Mouse (Mus musculus): ENCODE measurements around the gene Pcna. TPM values are rescaled to one million over a fixed set of nuclear protein-coding genes. Genes with fewer than 3 reads are reported as not detected.
"Not testable (repeated sequence)": the region's sequence is repeated elsewhere in the genome, so short reads cannot be mapped to it uniquely, and the experiment has no call there.

Pcna gene
- polyA plus RNA-seq, 1 experiment from 2014 or later, result 273 TPM

GRCm38 (mm10) chr2:132243370-132243769 is 9.7 kb downstream of the Pcna start:
- 95% methylated on average over 3 of the region's 3 CpGs for WGBS
- Histone ChIP-seq H3K4me3 (no peak overlapping the region), H3K36me3 (peaks cover 37% of the 10 kb centered on the region), H3K9me3 (no peaks in the 10 kb centered on the region), H3K27me3 (ENCODE audit: insufficient read depth, poor library complexity, severe bottlenecking) (no peaks in the 10 kb centered on the region), H3K27ac (no peak overlapping the region), H3K4me1 (peaks cover 7% of the 10 kb centered on the region)
- DNase-seq (ENCODE audit: low spot score), result no peak

GRCm38 (mm10) chr2:132240457-132240856 is 12.7 kb downstream of the Pcna start:
- H3K27ac ChIP-seq; H3K4me1 ChIP-seq; H3K4me3 ChIP-seq; DNase-seq (ENCODE audit: low spot score); H3K9me3 ChIP-seq; H3K27me3 ChIP-seq (ENCODE audit: insufficient read depth, poor library complexity, severe bottlenecking): not testable (repeated sequence)
- WGBS, result 38% methylated on average over 10 of the region's 10 CpGs
- H3K36me3 ChIP-seq, result peaks cover 32% of the 10 kb centered on the region

DNA sequence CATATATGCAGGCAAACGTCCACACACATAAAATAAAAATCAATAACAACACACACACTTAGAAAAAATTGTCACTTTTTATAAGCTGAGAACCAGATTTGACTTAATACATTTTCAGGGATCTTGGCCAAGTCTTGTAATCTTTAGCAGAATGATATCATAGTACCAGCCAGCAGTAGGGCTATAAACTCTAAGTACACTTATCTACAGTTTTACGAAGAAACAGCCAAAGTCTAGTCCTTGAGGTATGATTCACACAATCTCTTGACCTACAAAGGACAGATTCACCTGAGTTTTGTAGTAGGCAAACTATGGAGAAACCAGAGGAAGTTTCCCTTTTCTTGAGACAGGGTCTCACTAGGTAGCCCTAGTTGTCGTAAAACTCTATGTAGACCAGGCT is 13.7 kb downstream of the Pcna start:
- not testable (repeated sequence) for H3K9me3 ChIP-seq; DNase-seq (ENCODE audit: low spot score); H3K27me3 ChIP-seq (ENCODE audit: insufficient read depth, poor library complexity, severe bottlenecking); H3K4me1 ChIP-seq; H3K4me3 ChIP-seq; H3K27ac ChIP-seq
- peaks cover 27% of the 10 kb centered on the region for H3K36me3 ChIP-seq
- 83% methylated on average over 3 of the region's 3 CpGs for WGBS

- no peaks in the 10 kb centered on the region for H3K9me3 ChIP-seq
- peaks cover 9% of the 10 kb centered on the region; the same call in 1 of the 2 replicates for H3K4me1 ChIP-seq
- H3K4me3 ChIP-seq, result no peak overlapping the region
- no peak overlapping the region for H3K27ac ChIP-seq
- WGBS, result 75% methylated on average over 7 of the region's 7 CpGs
- H3K36me3 ChIP-seq, result no peaks in the 10 kb centered on the region
- no peaks in the 10 kb centered on the region for H3K27me3 ChIP-seq (ENCODE audit: insufficient read depth, poor library complexity, severe bottlenecking)
- no peak for DNase-seq (ENCODE audit: low spot score)
Measured at GRCm38 (mm10) chr2:132235975-132236374, 17.1 kb downstream of the Pcna start.

- DNase-seq (ENCODE audit: low spot score), result no peak
- Histone ChIP-seq H3K4me3 (no peak overlapping the region), H3K9me3 (no peaks in the 10 kb centered on the region), H3K27ac (no peak overlapping the region), H3K27me3 (ENCODE audit: insufficient read depth, poor library complexity, severe bottlenecking) (no peaks in the 10 kb centered on the region), H3K4me1 (peaks cover 9% of the 10 kb centered on the region; the same call in 1 of the 2 replicates), H3K36me3 (no peaks in the 10 kb centered on the region)
- 35% methylated on average over 2 of the region's 2 CpGs for WGBS
Measured at GRCm38 (mm10) chr2:132235291-132235690, 17.8 kb downstream of the Pcna start.

DNA sequence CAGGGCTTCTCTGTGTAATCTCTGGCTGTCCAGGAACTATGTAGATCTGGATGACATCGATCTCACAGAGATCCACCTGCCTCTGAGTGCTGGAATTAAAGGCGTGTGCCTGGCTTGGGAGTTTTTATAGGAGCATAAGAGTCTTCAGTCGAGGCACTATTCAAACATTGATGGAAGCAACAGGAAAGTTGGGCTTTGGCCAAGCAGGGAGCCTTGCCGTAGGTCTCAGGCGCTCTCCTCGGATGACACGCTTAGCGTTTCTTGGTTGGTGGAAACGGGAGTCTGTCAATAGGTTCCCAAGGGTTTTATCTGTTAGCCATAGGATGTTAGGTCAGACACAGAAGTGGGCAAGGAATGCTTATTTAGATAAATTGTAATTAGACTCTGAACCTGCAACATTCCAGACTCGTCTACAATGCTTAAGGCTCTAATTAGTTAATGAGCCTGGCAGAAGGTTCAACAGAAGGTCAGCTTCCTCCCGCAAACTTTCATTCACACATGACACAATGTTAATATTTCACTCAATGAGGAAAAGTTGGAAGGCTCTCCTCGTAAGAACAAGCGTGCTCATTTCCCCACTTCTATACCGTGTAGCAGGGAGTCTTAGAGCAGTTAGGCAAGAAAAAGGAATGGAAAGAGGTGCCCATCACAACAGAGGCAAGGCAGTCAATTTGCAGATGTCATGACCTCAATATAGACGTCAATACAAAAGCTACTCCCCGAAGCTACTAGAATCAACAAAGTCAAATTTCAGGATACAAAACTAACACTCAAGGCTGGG is 18.9 kb downstream of the Pcna start:
- H3K27me3 ChIP-seq (ENCODE audit: insufficient read depth, poor library complexity, severe bottlenecking), result no peaks in the 10 kb centered on the region
- H3K4me3 ChIP-seq, result no peak overlapping the region
- H3K36me3 ChIP-seq, result no peaks in the 10 kb centered on the region
- H3K9me3 ChIP-seq, result no peaks in the 10 kb centered on the region
- WGBS, result 75% methylated on average over 16 of the region's 16 CpGs
- no peak overlapping the region for H3K27ac ChIP-seq
- DNase-seq (ENCODE audit: low spot score), result no peak
- peaks cover 9% of the 10 kb centered on the region; the same call in 1 of the 2 replicates for H3K4me1 ChIP-seq

- no peak overlapping the region for H3K27ac ChIP-seq
- peaks cover 9% of the 10 kb centered on the region; the same call in 1 of the 2 replicates for H3K4me1 ChIP-seq
- H3K9me3 ChIP-seq, result no peaks in the 10 kb centered on the region
- no peak for DNase-seq (ENCODE audit: low spot score)
- 87% methylated on average over 3 of the region's 3 CpGs for WGBS
- H3K36me3 ChIP-seq, result no peaks in the 10 kb centered on the region
- no peaks in the 10 kb centered on the region for H3K27me3 ChIP-seq (ENCODE audit: insufficient read depth, poor library complexity, severe bottlenecking)
- no peak overlapping the region for H3K4me3 ChIP-seq
Measured at GRCm38 (mm10) chr2:132232413-132232945, 20.6 kb downstream of the Pcna start.

DNA sequence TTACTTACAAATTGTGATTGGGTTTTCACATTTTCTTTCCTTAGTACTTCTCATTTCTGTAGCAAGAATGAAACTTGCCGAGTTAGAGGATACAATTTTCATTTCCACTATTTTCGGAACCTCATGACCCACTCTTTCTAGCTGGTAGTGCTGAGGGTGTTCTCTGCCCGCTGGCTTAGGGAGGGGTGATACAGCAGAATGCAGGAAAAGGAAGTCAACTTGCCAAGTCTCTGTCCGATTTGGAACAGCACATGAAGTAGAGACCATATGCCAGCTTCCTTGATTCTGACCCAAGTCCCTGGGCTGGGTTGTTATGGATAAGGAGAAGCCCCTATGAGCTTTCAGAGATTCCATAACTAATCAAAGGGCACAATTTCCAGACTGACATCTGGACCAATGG is 28.8 kb downstream of the Pcna start:
- Histone ChIP-seq H3K4me1 (no peaks in the 10 kb centered on the region), H3K27me3 (ENCODE audit: insufficient read depth, poor library complexity, severe bottlenecking) (no peaks in the 10 kb centered on the region), H3K9me3 (no peaks in the 10 kb centered on the region), H3K4me3 (no peak overlapping the region), H3K36me3 (no peaks in the 10 kb centered on the region), H3K27ac (no peak overlapping the region)
- 79% methylated on average over 4 of the region's 4 CpGs for WGBS
- DNase-seq (ENCODE audit: low spot score), result no peak

DNA sequence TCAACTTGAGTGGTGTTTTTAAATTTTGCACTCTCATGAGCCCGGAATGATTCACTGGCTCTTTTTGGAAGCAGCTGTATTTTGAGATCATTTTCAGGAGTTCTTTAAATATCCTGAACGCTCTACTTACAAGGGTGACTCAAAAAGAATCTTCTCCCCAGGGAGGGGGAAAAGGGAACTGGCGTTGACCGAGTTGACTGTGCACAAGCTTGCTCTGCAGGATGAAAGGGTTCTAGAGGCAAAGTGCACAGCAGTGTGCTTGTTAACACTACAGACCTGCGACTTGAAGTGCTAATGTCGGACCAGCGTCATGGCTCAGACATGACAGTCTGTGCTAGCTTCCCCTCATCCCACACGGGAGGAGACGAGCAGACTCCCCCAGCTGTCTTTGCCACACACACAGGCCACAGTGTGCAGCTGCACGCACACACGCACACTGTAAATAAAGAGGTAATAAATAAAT is 31.5 kb downstream of the Pcna start:
- H3K27ac ChIP-seq, result no peak overlapping the region
- DNase-seq (ENCODE audit: low spot score), result no peak
- no peaks in the 10 kb centered on the region for H3K27me3 ChIP-seq (ENCODE audit: insufficient read depth, poor library complexity, severe bottlenecking)
- no peak overlapping the region for H3K4me3 ChIP-seq
- H3K9me3 ChIP-seq, result no peaks in the 10 kb centered on the region
- H3K4me1 ChIP-seq, result no peaks in the 10 kb centered on the region
- H3K36me3 ChIP-seq, result no peaks in the 10 kb centered on the region
- WGBS, result 50% methylated on average over 11 of the region's 11 CpGs

DNA sequence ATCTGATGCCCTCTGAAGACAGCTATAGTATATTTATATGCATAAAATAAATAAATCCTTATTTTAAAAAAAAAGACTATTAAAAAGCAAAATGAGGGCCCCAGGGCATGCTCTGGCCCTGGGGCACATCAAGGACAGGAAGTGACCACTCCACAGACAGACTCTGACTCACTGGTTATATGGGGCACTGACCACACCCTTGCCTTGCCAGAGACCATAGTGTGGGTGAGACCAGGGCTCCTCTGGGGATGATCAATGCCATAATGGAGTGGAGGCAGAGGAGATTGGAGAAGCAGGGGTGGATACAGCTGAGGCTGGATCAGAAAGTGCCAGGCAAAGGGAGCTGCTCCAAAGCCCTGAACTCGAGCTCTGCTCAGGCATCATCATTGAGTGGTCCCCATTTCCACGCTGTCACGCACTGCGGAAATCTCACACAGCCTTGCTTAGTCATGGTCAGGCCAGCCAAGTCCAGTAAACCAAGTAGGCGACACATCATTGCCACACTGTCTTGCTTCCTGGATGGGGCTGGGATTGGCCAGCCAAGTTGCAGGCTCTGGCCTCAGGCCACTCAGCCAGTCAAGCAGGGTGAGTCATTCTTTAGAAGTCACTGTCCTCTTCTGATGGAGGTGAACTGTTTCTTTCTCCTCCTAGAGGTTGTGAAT is 41.0 kb downstream of the Pcna start:
- Histone ChIP-seq H3K4me3 (no peak overlapping the region), H3K27ac (no peak overlapping the region), H3K36me3 (no peaks in the 10 kb centered on the region), H3K27me3 (ENCODE audit: insufficient read depth, poor library complexity, severe bottlenecking) (no peaks in the 10 kb centered on the region), H3K4me1 (peaks cover 5% of the 10 kb centered on the region; the same call in 1 of the 2 replicates), H3K9me3 (no peaks in the 10 kb centered on the region)
- 82% methylated on average over 5 of the region's 5 CpGs for WGBS
- DNase-seq (ENCODE audit: low spot score), result no peak

DNA sequence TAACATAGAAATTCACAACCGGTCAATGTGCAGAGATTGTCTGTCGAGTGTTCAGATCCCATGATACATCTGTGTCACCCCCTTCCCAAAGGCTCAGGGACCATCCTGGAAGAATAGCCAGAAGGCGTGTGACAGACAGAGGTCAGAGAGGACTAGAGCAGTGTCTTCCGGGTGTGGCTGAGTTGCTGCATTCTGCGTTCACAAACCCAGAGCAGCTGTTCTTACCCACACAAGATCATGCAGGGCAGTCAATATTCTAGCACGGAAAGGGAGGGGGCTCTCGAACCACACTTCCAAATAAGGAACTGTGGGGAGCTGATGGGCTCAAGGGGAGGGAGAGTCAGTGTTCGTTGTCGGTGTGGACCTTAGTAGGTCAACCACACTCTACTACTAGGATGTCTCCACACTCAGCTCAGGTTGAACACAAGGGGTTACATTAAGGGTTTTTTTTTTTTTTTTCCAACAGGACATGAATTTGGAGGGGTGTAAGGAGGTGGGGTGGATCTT is 42.3 kb downstream of the Pcna start:
- WGBS, result 79% methylated on average over 9 of the region's 9 CpGs
- Histone ChIP-seq H3K9me3 (no peaks in the 10 kb centered on the region), H3K4me3 (no peak overlapping the region), H3K4me1 (peaks cover 5% of the 10 kb centered on the region; the same call in 1 of the 2 replicates), H3K36me3 (no peaks in the 10 kb centered on the region), H3K27me3 (ENCODE audit: insufficient read depth, poor library complexity, severe bottlenecking) (no peaks in the 10 kb centered on the region), H3K27ac (no peak overlapping the region)
- DNase-seq (ENCODE audit: low spot score), result no peak

DNA sequence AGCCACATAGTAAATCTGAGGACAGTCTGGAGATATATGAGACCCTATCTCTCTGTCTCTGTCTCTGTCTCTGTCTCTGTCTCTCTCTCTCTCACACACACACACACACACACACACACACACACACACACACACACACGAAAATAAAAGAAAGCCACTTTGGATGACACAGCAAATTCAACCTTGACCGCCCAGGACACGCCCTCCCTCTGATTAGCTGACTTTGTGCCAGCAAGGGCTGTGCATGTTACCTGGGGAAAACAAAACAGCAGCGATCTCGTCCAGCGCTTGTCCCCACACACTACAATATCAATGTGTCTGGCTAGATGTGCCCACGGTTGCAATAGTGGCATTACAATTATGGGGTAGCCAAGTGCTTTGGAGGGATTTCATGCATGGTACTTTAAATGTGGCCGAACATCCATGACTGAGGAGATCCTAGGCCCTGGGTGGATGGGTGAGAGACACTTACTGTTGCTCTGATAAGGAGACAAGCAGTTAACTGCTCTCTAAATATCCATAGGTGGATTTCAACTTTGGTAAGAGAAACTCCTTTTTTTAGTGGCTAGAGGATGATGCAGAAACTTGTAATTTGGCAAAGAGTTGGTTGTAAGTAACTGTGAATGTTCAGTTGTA is 44.8 kb downstream of the Pcna start:
- no peak for DNase-seq (ENCODE audit: low spot score)
- no peak overlapping the region for H3K27ac ChIP-seq
- 77% methylated on average over 8 of the region's 8 CpGs for WGBS

More for the DNA sequence above, 44.8 kb downstream of the Pcna start:
- H3K9me3 ChIP-seq, result no peaks in the 10 kb centered on the region
- no peaks in the 10 kb centered on the region for H3K36me3 ChIP-seq
- H3K27me3 ChIP-seq (ENCODE audit: insufficient read depth, poor library complexity, severe bottlenecking), result no peaks in the 10 kb centered on the region
- no peak overlapping the region for H3K4me3 ChIP-seq
- H3K4me1 ChIP-seq, result peaks cover 5% of the 10 kb centered on the region; the same call in 1 of the 2 replicates

All from heart, embryonic 10.5 days (tissue).